Mouse (Mus musculus) embryonic facial prominence, embryonic 13.5 days (tissue): ENCODE results near the gene Map4. TPM values are rescaled to one million over a fixed set of nuclear protein-coding genes. Genes with fewer than 3 reads are reported as not detected.

ENCODE experiments used
- ATAC-seq: fragments of 200-750 bp; cut with Nextera tagmentation; 2 replicates; pipeline ENCODE4 v1.8.0; 2017; ENCODE audit warnings: low read depth; ENCODE audit not compliant: insufficient number of reproducible peaks, insufficient read depth, low FRiP score, low TSS enrichment
- H3K27ac ChIP-seq: fragments of 300-500 bp; sonication (generic); 2 replicates; pipeline ENCODE4 v1.5.1; 2015; ENCODE audit warnings: moderate library complexity, mild to moderate bottlenecking, inconsistent platforms
- H3K27me3 ChIP-seq: fragments of 300-500 bp; sonication (generic); 2 replicates; pipeline ENCODE4 v1.6.1; 2015; ENCODE audit warnings: mild to moderate bottlenecking, inconsistent platforms
- H3K36me3 ChIP-seq: fragments of 300-500 bp; sonication (generic); 2 replicates; pipeline ENCODE4 v1.6.1; 2015; ENCODE audit warnings: mild to moderate bottlenecking, inconsistent platforms
- H3K4me1 ChIP-seq: fragments of 300-500 bp; sonication (generic); 2 replicates; pipeline ENCODE4 v1.6.1; 2015; ENCODE audit warnings: inconsistent platforms
- H3K4me2 ChIP-seq: fragments of 300-500 bp; sonication (generic); 2 replicates; pipeline ENCODE4 v1.6.1; 2015; ENCODE audit warnings: moderate library complexity, mild to moderate bottlenecking, inconsistent platforms
- H3K4me3 ChIP-seq: fragments of 300-500 bp; sonication (generic); 2 replicates; pipeline ENCODE4 v1.5.1; 2015; ENCODE audit warnings: mild to moderate bottlenecking, inconsistent platforms
- H3K9ac ChIP-seq: fragments of 300-500 bp; sonication (generic); 2 replicates; pipeline ENCODE4 v1.6.1; 2015; ENCODE audit warnings: mild to moderate bottlenecking, inconsistent platforms
- H3K9me3 ChIP-seq: fragments of 300-500 bp; sonication (generic); 2 replicates; pipeline ENCODE4 v1.6.1; 2016; ENCODE audit warnings: inconsistent platforms
- WGBS: fragments of 180-500 bp; shearing (Covaris S2); methylation state at CpG from one replicate; pipeline ENCODE4 v1.1.7; 2015; ENCODE audit warnings: mixed read lengths; 5-methylcytosine and 5-hydroxymethylcytosine counted together
- polyA plus RNA-seq: library from polyadenylated mRNA; unstranded; fragments of >200 nt; fragmentation: Nextera tagmentation; extraction: Ambion mirVana; gene quantifications from 2 replicates; pipeline ENCODE4 v1.2.1, GENCODE M21; 2015

The Map4 gene
- polyA plus RNA-seq, 1 experiment from 2014 or later, result 58.0 TPM

DNA sequence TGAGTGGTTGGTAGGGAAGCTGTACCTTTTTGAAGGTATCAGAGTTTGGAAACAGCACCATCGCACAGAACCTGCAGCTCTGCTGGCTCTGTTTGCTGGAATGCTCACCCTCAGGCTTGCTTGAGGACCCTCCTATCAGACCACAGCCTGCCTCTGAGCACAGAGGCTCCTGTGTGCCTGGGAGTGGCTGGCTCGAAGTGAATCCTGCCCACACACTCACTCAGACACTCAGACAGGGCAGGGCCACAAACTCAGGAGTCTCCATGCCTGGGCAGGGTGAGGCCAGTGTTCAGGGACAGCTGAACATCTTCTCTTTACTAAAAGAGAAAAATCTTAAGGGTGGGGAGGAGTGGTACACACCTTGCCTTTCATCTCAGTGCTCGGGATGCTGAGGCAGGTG lies 30.7 kb upstream of the Map4 start:
- no peak overlapping the region for H3K9ac ChIP-seq
- H3K9me3 ChIP-seq, result no peaks in the 10 kb centered on the region
- H3K4me1 ChIP-seq, result peaks cover 2% of the 10 kb centered on the region; the same call in 1 of the 2 replicates
- ATAC-seq, result no peak
- peaks cover 6% of the 10 kb centered on the region for H3K36me3 ChIP-seq
- 74% methylated on average over 3 of the region's 3 CpGs for WGBS
- no peaks in the 10 kb centered on the region for H3K27me3 ChIP-seq
- no peak overlapping the region for H3K27ac ChIP-seq
- H3K4me3 ChIP-seq, result no peak overlapping the region
- H3K4me2 ChIP-seq, result no peak overlapping the region

DNA sequence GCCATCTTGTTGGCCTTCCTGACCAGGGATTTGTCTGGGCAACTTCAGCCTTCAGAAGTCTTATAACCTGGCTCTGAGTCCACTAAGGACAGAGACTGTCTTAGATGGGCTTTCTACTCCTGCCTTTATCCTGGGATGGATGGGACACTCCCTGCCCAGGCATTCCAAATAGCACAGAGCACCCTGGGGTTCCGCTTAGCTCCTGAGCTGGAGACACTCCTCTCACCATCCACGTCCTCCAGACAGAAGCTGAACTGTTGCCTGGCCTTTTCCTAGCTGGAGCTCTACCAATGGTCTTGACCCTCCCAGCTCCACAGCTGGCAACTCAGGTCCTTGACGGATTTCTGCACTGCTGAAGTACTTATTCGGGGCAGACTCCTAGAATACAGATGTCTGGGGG lies 29.0 kb upstream of the Map4 start:
- Histone ChIP-seq H3K36me3 (no peaks in the 10 kb centered on the region), H3K27ac (no peak overlapping the region), H3K9ac (no peak overlapping the region), H3K9me3 (no peaks in the 10 kb centered on the region), H3K27me3 (no peaks in the 10 kb centered on the region), H3K4me1 (peaks cover 2% of the 10 kb centered on the region; the same call in 1 of the 2 replicates), H3K4me3 (no peak overlapping the region), H3K4me2 (no peak overlapping the region)
- 62% methylated on average over 4 of the region's 4 CpGs for WGBS
- ATAC-seq, result no peak

DNA sequence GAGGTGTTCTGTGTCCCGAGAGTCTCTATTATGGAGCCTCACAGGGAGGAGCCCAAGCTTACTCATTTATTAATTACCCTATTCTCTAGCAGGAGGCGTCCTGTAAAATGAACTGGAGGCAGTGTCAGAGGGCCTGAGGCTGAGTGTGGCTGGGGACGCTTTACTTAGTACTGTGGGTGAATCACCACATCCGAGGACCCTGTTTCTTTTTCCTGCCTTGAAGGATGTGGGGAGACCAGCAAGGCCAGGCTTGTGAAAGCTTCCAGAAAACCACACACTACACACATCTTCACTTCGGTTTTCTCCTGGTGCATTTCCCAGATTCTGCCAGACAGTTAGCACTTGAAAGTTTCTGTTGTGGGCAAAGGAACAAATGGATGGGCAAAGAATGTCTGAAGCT lies 28.5 kb upstream of the Map4 start:
- Histone ChIP-seq H3K9ac (no peak overlapping the region), H3K27me3 (no peaks in the 10 kb centered on the region), H3K9me3 (no peaks in the 10 kb centered on the region), H3K36me3 (no peaks in the 10 kb centered on the region), H3K4me3 (no peak overlapping the region), H3K4me1 (peaks cover 2% of the 10 kb centered on the region; the same call in 1 of the 2 replicates), H3K27ac (no peak overlapping the region), H3K4me2 (no peak overlapping the region)
- WGBS, result 65% methylated on average over 5 of the region's 5 CpGs
- ATAC-seq, result no peak

DNA sequence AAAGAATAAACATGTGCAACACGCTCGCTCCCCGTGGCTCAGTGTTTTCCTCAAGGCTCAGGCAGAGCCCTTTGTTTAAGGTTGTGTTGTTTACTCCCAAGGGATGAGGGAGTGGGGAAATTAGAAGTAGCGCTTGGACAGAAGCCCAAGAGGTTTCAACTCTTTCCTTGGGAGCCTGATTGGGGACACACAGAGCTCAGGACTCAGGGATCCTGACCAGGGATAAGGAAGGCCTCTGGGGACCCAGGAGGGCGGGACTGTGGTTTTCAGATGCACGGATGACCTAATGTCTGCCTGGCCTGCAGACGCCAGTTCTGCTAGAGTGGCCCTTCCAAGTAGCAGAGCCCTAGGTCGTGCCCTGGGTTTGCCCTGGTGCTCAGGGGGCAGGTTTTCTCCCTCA lies 24.0 kb upstream of the Map4 start:
- H3K9ac ChIP-seq, result 0 out of 2 replicates have a peak overlapping the region, but pooled peaks have one; percentile 16
- 50% methylated on average over 8 of the region's 8 CpGs for WGBS
- peaks cover 2% of the 10 kb centered on the region; the same call in 1 of the 2 replicates for H3K4me1 ChIP-seq
- no peaks in the 10 kb centered on the region for H3K36me3 ChIP-seq
- H3K4me3 ChIP-seq, result no peak overlapping the region
- no peaks in the 10 kb centered on the region for H3K9me3 ChIP-seq
- ATAC-seq, result no peak
- H3K4me2 ChIP-seq, result no peak overlapping the region
- H3K27me3 ChIP-seq, result no peaks in the 10 kb centered on the region
- no peak overlapping the region for H3K27ac ChIP-seq

DNA sequence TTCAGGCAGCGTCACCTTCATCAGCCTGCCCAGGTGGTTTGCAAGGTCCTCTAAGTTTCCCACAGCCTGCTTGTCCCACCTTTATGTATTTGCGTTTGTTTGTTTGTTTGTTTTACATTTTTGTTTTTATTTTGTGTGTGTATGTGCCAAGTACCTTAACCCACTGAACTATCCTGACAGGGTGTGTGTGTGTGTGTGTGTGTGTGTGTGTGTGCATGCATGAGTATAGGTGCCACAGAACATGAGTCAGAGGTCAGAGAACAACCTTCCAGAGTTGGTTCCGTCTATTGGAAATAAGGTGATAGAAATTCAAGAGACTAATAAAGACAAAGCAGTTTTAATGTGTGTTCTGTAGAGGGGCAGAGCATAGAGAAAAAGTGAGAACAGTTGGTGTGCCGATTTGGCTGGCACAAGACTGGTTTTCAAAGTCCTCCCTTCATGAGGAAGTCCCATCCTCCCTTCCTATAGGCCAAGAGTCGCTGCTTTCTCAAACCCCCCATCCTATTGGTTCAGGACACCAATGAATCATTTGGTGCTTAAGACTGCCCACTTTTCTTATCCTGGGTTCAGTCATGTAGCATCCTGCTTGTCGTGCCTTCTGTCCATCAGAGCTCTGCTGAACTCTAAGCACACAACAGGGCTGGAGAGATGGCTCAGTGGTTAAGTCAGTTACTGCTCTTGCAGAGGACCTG lies 23.3 kb upstream of the Map4 start:
- Histone ChIP-seq H3K27ac (no peak overlapping the region), H3K9me3 (no peaks in the 10 kb centered on the region), H3K27me3 (no peaks in the 10 kb centered on the region), H3K9ac (no peak overlapping the region), H3K4me1 (peaks cover 2% of the 10 kb centered on the region; the same call in 1 of the 2 replicates), H3K4me3 (no peak overlapping the region), H3K36me3 (no peaks in the 10 kb centered on the region), H3K4me2 (no peak overlapping the region)
- WGBS, result 65% methylated on average over 6 of the region's 6 CpGs
- ATAC-seq, result no peak

DNA sequence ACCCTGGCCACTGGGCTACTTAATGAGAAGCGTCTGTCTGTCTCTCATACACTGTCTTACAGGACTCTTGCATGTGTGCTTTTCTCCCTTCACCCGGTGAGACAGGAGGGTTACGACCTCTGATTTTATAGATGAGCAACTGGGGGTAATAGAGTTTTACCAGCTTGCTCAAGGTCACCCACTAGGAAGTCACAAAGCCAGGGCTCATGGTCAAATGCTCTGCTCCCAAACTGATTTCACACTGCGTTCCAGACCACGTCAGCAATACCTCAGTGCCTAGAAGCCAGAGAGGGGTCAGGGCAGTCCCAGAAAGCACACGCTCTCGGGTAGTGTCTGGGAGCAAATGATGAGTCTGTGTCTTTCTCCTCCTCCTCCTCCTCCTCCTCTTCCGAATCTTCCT lies 22.2 kb upstream of the Map4 start:
- 76% methylated on average over 8 of the region's 8 CpGs for WGBS

DNA sequence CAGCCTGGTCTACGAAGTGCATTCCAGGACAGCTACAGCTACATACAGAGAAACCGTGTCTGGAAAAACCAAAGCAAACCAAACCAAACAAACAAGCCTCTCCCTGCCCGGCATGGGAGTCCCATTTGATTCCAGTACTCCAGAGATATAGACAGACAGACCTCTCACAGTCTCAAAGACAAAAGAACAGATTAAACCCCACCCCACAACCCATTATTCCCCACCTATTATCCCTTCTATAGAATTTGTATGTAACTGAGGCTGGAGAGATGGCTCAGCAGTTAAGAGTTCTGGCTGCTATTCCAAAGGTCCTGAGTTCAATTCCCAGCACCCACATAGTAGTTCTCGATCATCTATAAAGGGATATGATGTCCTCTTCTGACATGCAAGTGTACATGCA lies 21.3 kb upstream of the Map4 start:
- H3K4me3 ChIP-seq, result no peak overlapping the region
- no peaks in the 10 kb centered on the region for H3K9me3 ChIP-seq
- no peak overlapping the region for H3K9ac ChIP-seq
- H3K27ac ChIP-seq, result no peak overlapping the region
- H3K4me1 ChIP-seq, result peaks cover 2% of the 10 kb centered on the region; the same call in 1 of the 2 replicates
- no peaks in the 10 kb centered on the region for H3K27me3 ChIP-seq
- no peaks in the 10 kb centered on the region for H3K36me3 ChIP-seq
- no peak for ATAC-seq
- WGBS, result 91% methylated on average over 4 of the region's 4 CpGs
- no peak overlapping the region for H3K4me2 ChIP-seq

More for the DNA sequence above, 22.2 kb upstream of the Map4 start:
- Histone ChIP-seq H3K9me3 (no peaks in the 10 kb centered on the region), H3K4me2 (no peak overlapping the region), H3K4me3 (no peak overlapping the region), H3K27me3 (no peaks in the 10 kb centered on the region), H3K4me1 (peaks cover 2% of the 10 kb centered on the region; the same call in 1 of the 2 replicates), H3K36me3 (no peaks in the 10 kb centered on the region), H3K27ac (no peak overlapping the region), H3K9ac (no peak overlapping the region)
- ATAC-seq, result no peak

DNA sequence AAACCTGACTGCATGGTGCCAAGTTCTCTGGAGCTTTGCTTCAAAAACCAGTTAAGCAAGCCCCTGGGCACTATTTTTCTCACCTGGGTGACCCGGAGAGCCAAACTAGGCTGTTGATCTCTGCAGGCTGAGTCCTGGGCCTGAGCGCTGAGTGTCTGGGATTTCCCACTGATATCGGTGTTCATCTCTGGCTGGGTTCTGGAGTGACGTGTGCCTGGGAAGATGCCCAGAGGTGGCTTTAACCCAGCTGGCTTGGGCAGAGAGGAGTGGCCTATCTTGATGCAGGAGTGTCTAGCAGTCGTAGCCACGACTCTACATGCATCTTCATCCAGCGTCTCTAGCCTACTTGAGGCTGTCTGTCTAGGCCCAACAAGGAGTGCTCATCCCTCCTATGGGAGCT lies 19.5 kb upstream of the Map4 start:
- Histone ChIP-seq H3K4me3 (no peak overlapping the region), H3K27me3 (no peaks in the 10 kb centered on the region), H3K4me1 (no peaks in the 10 kb centered on the region), H3K27ac (no peak overlapping the region), H3K9ac (no peak overlapping the region), H3K9me3 (no peaks in the 10 kb centered on the region), H3K36me3 (no peaks in the 10 kb centered on the region), H3K4me2 (no peak overlapping the region)
- ATAC-seq, result no peak
- 81% methylated on average over 7 of the region's 7 CpGs for WGBS

DNA sequence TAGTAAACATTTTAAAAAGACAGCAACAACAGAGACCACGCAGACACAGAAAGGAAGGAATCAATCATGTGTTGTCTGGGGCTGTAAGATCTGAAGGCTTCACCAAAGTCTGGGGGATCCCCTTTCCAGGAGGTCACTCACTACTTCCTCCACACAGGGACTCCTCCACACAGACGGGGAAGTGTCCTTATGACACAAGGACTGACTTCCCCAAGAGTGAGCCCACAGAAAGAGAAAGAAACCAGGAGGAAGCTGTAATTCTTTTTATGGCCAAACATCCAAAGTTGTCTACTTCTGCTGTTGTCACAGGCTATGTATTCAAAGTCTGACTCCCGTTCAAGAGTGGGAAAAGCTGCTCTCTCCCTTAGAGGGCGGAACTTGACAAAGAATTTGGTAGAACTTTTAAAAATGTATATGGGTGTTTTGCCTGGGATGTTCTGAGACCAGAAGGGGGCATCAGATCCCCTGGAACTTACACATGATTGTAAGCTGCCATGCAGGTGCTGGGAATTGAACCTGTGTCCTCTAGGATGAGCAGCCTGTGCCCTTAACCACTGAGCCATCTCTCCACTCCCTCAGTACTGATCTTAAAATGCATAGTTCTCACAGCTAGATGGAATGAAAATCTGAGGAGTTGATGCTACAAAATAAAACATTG lies 16.9 kb upstream of the Map4 start:
- Histone ChIP-seq H3K9ac (no peak overlapping the region), H3K27me3 (no peaks in the 10 kb centered on the region), H3K9me3 (no peaks in the 10 kb centered on the region), H3K4me3 (no peak overlapping the region), H3K4me2 (no peak overlapping the region), H3K27ac (no peak overlapping the region), H3K4me1 (no peaks in the 10 kb centered on the region), H3K36me3 (no peaks in the 10 kb centered on the region)
- ATAC-seq, result no peak
- WGBS, result 78% methylated on average over 4 of the region's 4 CpGs

DNA sequence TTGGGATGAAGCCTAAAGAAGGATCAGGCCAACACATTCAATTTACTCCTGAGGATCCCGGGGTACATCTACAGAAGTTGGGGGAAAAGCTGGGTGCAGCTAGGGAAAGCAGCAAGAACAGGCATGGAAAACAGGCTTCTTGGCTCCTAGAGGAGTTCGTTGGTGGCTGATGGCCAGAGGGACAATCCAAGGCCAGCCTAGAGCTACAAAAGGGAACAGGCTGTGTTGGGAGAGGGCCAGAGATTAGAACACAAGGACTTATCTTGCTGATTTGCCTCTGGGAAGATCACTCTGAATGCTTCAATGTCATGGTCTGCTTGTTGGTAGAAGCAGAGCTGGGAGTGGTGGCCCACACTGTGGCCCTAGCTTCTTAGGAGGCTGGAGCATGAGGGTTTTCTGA lies 13.3 kb upstream of the Map4 start:
- WGBS, result 90% methylated on average over 2 of the region's 2 CpGs
- no peaks in the 10 kb centered on the region for H3K27me3 ChIP-seq
- no peaks in the 10 kb centered on the region for H3K36me3 ChIP-seq
- H3K4me3 ChIP-seq, result no peak overlapping the region
- no peaks in the 10 kb centered on the region for H3K9me3 ChIP-seq
- no peak for ATAC-seq
- H3K4me1 ChIP-seq, result 0 out of 2 replicates have a peak, but pooled peaks cover 2% of the 10 kb centered on the region
- H3K9ac ChIP-seq, result no peak overlapping the region
- no peak overlapping the region for H3K27ac ChIP-seq
- no peak overlapping the region for H3K4me2 ChIP-seq

DNA sequence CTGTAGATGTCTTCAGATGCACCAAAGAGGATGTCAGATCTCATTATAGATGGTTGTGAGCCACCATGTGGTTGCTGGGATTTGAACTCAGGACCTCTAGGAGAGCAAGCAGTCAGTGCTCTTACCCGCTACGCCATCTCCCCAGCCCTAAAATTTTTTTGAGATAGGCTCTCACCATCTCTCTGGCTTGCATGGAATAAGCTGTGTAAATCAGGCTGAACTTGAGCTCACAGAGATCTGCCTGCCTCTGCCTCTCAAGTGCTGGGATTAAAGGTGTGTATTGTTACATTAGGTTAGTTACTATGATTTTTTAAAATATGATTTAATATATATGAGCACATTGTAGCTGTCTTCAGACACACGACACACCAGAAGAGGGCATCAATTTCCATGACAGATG lies 2.1 kb upstream of the Map4 start:
- Histone ChIP-seq H3K36me3 (no peaks in the 10 kb centered on the region), H3K4me2 (no peak overlapping the region), H3K4me1 (peaks cover 9% of the 10 kb centered on the region), H3K4me3 (no peak overlapping the region), H3K9ac (no peak overlapping the region), H3K27ac (no peak overlapping the region), H3K9me3 (no peaks in the 10 kb centered on the region), H3K27me3 (no peaks in the 10 kb centered on the region)
- no peak for ATAC-seq
- WGBS, result 94% methylated on average over 3 of the region's 3 CpGs

DNA sequence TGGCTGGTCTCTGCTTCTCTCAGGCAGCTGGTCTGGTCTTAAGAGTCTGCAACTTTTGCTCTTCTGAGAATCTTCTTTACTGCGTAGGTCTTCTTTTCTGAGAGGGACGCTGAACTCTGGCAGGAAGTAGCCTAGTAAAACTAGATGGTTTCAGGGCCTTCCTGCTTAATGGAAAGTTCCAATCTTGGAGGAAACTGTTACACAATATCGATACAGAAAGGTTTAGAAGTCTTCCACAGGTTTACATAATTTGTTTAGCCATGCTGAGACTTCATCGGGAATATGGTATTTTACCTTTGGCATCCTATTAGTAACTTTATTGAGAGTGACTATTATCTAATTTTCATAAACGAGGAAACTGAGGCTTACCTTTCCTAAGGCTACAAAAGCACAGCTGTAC lies 1.2 kb upstream of the Map4 start:
- no peak for ATAC-seq
- H3K4me1 ChIP-seq, result peaks cover 9% of the 10 kb centered on the region
- no peaks in the 10 kb centered on the region for H3K27me3 ChIP-seq

More for the DNA sequence above, 1.2 kb upstream of the Map4 start:
- no peaks in the 10 kb centered on the region for H3K36me3 ChIP-seq
- no peak overlapping the region for H3K27ac ChIP-seq
- no peak overlapping the region for H3K4me2 ChIP-seq
- no peak overlapping the region for H3K9ac ChIP-seq
- no peaks in the 10 kb centered on the region for H3K9me3 ChIP-seq
- no peak overlapping the region for H3K4me3 ChIP-seq
- 89% methylated on average over 5 of the region's 5 CpGs for WGBS
